Mouse (Mus musculus): ENCODE measurements around the gene Tmem178. TPM values are rescaled to one million over a fixed set of nuclear protein-coding genes. Genes with fewer than 3 reads are reported as not detected.

Gene Tmem178
- polyA plus RNA-seq, 1 experiment, result 4.0 TPM

GRCm38 (mm10) chr17:81010844-81011685, 66.6 kb downstream of the Tmem178 start:
- H3K4me1 ChIP-seq (ENCODE audit: control insufficient read depth, insufficient read depth, insufficient read length, low read length), result no peaks in the 10 kb centered on the region
- TF ChIP-seq CTCF (IDR thresholded peaks at IDR 0.05; ENCODE audit: extremely low read depth, insufficient read length, insufficient replicate concordance, low read depth, low read length) (no peak), POLR2A (IDR thresholded peaks at IDR 0.05; ENCODE audit: low read depth, low read length) (no peak)
- H3K27me3 ChIP-seq (ENCODE audit: control insufficient read depth, insufficient read depth, low read length), result no peaks in the 10 kb centered on the region
- H3K4me3 ChIP-seq (ENCODE audit: low read depth, low read length), result no peak overlapping the region
- WGBS, result 72% methylated on average over 18 of the region's 18 CpGs
- no peak overlapping the region for H3K27ac ChIP-seq (ENCODE audit: insufficient read depth, low read depth, low read length)
- H3K36me3 ChIP-seq (ENCODE audit: control insufficient read depth, insufficient read depth, low read length), result no peaks in the 10 kb centered on the region

GRCm38 (mm10) chr17:81015814-81016447, 71.5 kb downstream of the Tmem178 start:
- Histone ChIP-seq H3K36me3 (ENCODE audit: control insufficient read depth, insufficient read depth, low read length) (no peaks in the 10 kb centered on the region), H3K27ac (ENCODE audit: insufficient read depth, low read depth, low read length) (no peak overlapping the region), H3K27me3 (ENCODE audit: control insufficient read depth, insufficient read depth, low read length) (no peaks in the 10 kb centered on the region), H3K4me1 (ENCODE audit: control insufficient read depth, insufficient read depth, insufficient read length, low read length) (no peaks in the 10 kb centered on the region), H3K4me3 (ENCODE audit: low read depth, low read length) (no peak overlapping the region)
- 26% methylated on average over 4 of the region's 4 CpGs for WGBS
- no peak for TF ChIP-seq POLR2A (IDR thresholded peaks at IDR 0.05; ENCODE audit: low read depth, low read length)
- no peak for TF ChIP-seq CTCF (IDR thresholded peaks at IDR 0.05; ENCODE audit: extremely low read depth, insufficient read length, insufficient replicate concordance, low read depth, low read length)

- H3K27me3 ChIP-seq (ENCODE audit: control insufficient read depth, insufficient read depth, low read length), result no peaks in the 10 kb centered on the region
- 52% methylated on average over 1 of the region's 1 CpGs for WGBS
- TF ChIP-seq CTCF (IDR thresholded peaks at IDR 0.05; ENCODE audit: extremely low read depth, insufficient read length, insufficient replicate concordance, low read depth, low read length) (no peak), POLR2A (IDR thresholded peaks at IDR 0.05; ENCODE audit: low read depth, low read length) (no peak)
- H3K4me1 ChIP-seq (ENCODE audit: control insufficient read depth, insufficient read depth, insufficient read length, low read length), result no peaks in the 10 kb centered on the region
- H3K36me3 ChIP-seq (ENCODE audit: control insufficient read depth, insufficient read depth, low read length), result no peaks in the 10 kb centered on the region
- H3K4me3 ChIP-seq (ENCODE audit: low read depth, low read length), result no peak overlapping the region
- no peak overlapping the region for H3K27ac ChIP-seq (ENCODE audit: insufficient read depth, low read depth, low read length)
Measured at GRCm38 (mm10) chr17:81017132-81017531, 72.7 kb downstream of the Tmem178 start.

- TF ChIP-seq CTCF (IDR thresholded peaks at IDR 0.05; ENCODE audit: extremely low read depth, insufficient read length, insufficient replicate concordance, low read depth, low read length) (no peak), POLR2A (IDR thresholded peaks at IDR 0.05; ENCODE audit: low read depth, low read length) (no peak)
- Histone ChIP-seq H3K27me3 (ENCODE audit: control insufficient read depth, insufficient read depth, low read length) (no peaks in the 10 kb centered on the region), H3K4me1 (ENCODE audit: control insufficient read depth, insufficient read depth, insufficient read length, low read length) (no peaks in the 10 kb centered on the region), H3K4me3 (ENCODE audit: low read depth, low read length) (no peak overlapping the region), H3K36me3 (ENCODE audit: control insufficient read depth, insufficient read depth, low read length) (peaks cover 12% of the 10 kb centered on the region), H3K27ac (ENCODE audit: insufficient read depth, low read depth, low read length) (no peak overlapping the region)
- 97% methylated on average over 6 of the region's 6 CpGs for WGBS
Measured at GRCm38 (mm10) chr17:81027331-81027730, 82.9 kb downstream of the Tmem178 start.

GRCm38 (mm10) chr17:81031830-81032442, 87.5 kb downstream of the Tmem178 start:
- H3K27me3 ChIP-seq (ENCODE audit: control insufficient read depth, insufficient read depth, low read length), result no peaks in the 10 kb centered on the region
- H3K4me3 ChIP-seq (ENCODE audit: low read depth, low read length), result no peak overlapping the region
- WGBS, result 88% methylated on average over 3 of the region's 3 CpGs
- TF ChIP-seq POLR2A (IDR thresholded peaks at IDR 0.05; ENCODE audit: low read depth, low read length) (no peak), CTCF (IDR thresholded peaks at IDR 0.05; ENCODE audit: extremely low read depth, insufficient read length, insufficient replicate concordance, low read depth, low read length) (no peak)
- no peak overlapping the region for H3K27ac ChIP-seq (ENCODE audit: insufficient read depth, low read depth, low read length)
- H3K4me1 ChIP-seq (ENCODE audit: control insufficient read depth, insufficient read depth, insufficient read length, low read length), result no peaks in the 10 kb centered on the region
- peaks cover 14% of the 10 kb centered on the region; the same call in 1 of the 2 replicates for H3K36me3 ChIP-seq (ENCODE audit: control insufficient read depth, insufficient read depth, low read length)

- Histone ChIP-seq H3K27me3 (ENCODE audit: control insufficient read depth, insufficient read depth, low read length) (no peaks in the 10 kb centered on the region), H3K4me1 (ENCODE audit: control insufficient read depth, insufficient read depth, insufficient read length, low read length) (no peaks in the 10 kb centered on the region), H3K36me3 (ENCODE audit: control insufficient read depth, insufficient read depth, low read length) (peaks cover 14% of the 10 kb centered on the region; the same call in 1 of the 2 replicates), H3K4me3 (ENCODE audit: low read depth, low read length) (no peak overlapping the region), H3K27ac (ENCODE audit: insufficient read depth, low read depth, low read length) (no peak overlapping the region)
- 70% methylated on average over 2 of the region's 2 CpGs for WGBS
- no peak for TF ChIP-seq CTCF (IDR thresholded peaks at IDR 0.05; ENCODE audit: extremely low read depth, insufficient read length, insufficient replicate concordance, low read depth, low read length)
- TF ChIP-seq POLR2A (IDR thresholded peaks at IDR 0.05; ENCODE audit: low read depth, low read length), result no peak
Measured at GRCm38 (mm10) chr17:81032957-81033356, 88.5 kb downstream of the Tmem178 start.

GRCm38 (mm10) chr17:81035354-81035753, 90.9 kb downstream of the Tmem178 start:
- no peaks in the 10 kb centered on the region for H3K4me1 ChIP-seq (ENCODE audit: control insufficient read depth, insufficient read depth, insufficient read length, low read length)
- TF ChIP-seq CTCF (IDR thresholded peaks at IDR 0.05; ENCODE audit: extremely low read depth, insufficient read length, insufficient replicate concordance, low read depth, low read length), result no peak
- TF ChIP-seq POLR2A (IDR thresholded peaks at IDR 0.05; ENCODE audit: low read depth, low read length), result no peak
- no peak overlapping the region for H3K4me3 ChIP-seq (ENCODE audit: low read depth, low read length)
- 87% methylated on average over 5 of the region's 5 CpGs for WGBS
- peaks cover 16% of the 10 kb centered on the region for H3K36me3 ChIP-seq (ENCODE audit: control insufficient read depth, insufficient read depth, low read length)
- H3K27ac ChIP-seq (ENCODE audit: insufficient read depth, low read depth, low read length), result no peak overlapping the region
- H3K27me3 ChIP-seq (ENCODE audit: control insufficient read depth, insufficient read depth, low read length), result no peaks in the 10 kb centered on the region
